Mouse (Mus musculus) MEL (cell line): ENCODE measurements around the gene Mansc1.

Experiments
- CHD2 ChIP-seq: IDR thresholded peaks from 2 replicates; pipeline ENCODE4 v1.6.1; 2011; ENCODE audit warnings: low read length, improper control_type of control experiment
- CTCF ChIP-seq, 3 experiments: IDR thresholded peaks in 2 of 3; conservative IDR thresholded peaks in 1 of 3; 2 replicates each; pipeline ENCODE4 v1.5.1; 2011 to 2012; ENCODE audit warnings: low read length in 3 of 3, low read depth in 2 of 3, mild to moderate bottlenecking in 2 of 3, improper control_type of control experiment in 1 of 3, inconsistent platforms in 1 of 3, mixed read lengths in 1 of 3, moderate library complexity in 1 of 3; ENCODE audit not compliant: control insufficient read depth in 1 of 3, insufficient read depth in 1 of 3, poor library complexity in 1 of 3, severe bottlenecking in 1 of 3
- EP300 ChIP-seq, 2 experiments: IDR thresholded peaks; 2 replicates each; pipeline ENCODE4 v1.6.1; 2011; ENCODE audit warnings: improper control_type of control experiment in 2 of 2, low read length in 2 of 2, low read depth in 1 of 2, mild to moderate bottlenecking in 1 of 2
- ETS1 ChIP-seq: IDR thresholded peaks from 2 replicates; pipeline ENCODE4 v1.6.1; 2012; ENCODE audit warnings: low read depth, mild to moderate bottlenecking, inconsistent platforms, low read length, improper control_type of control experiment, moderate library complexity
- POLR2A ChIP-seq, 2 experiments: IDR thresholded peaks; 2 replicates each; pipeline ENCODE4 v1.6.1; 2011 to 2012; ENCODE audit warnings: low read length in 2 of 2, mild to moderate bottlenecking in 2 of 2, control low read depth in 1 of 2, improper control_type of control experiment in 1 of 2, low read depth in 1 of 2, moderate library complexity in 1 of 2; ENCODE audit not compliant: control insufficient read depth in 1 of 2, insufficient read depth in 1 of 2, poor library complexity in 1 of 2
- RAD21 ChIP-seq: IDR thresholded peaks from 2 replicates; pipeline ENCODE4 v1.6.1; 2011; ENCODE audit warnings: mild to moderate bottlenecking, low read depth, low read length, improper control_type of control experiment
- RCOR1 ChIP-seq: IDR thresholded peaks from 2 replicates; pipeline ENCODE4 v1.6.1; 2012; ENCODE audit warnings: low read depth, mild to moderate bottlenecking, inconsistent platforms, low read length, improper control_type of control experiment
- ZKSCAN1 ChIP-seq: IDR thresholded peaks from 2 replicates; pipeline ENCODE4 v1.6.1; 2012; ENCODE audit warnings: low read depth, mild to moderate bottlenecking, inconsistent platforms, low read length, improper control_type of control experiment, moderate library complexity

- TF ChIP-seq CTCF (IDR thresholded peaks at IDR 0.05 in 2 of 3, conservative IDR thresholded peaks at IDR 0.05 in 1 of 3; ENCODE audit: control insufficient read depth in 1 of 3, insufficient read depth in 1 of 3, low read depth in 2 of 3, low read length in 3 of 3, poor library complexity in 1 of 3, severe bottlenecking in 1 of 3) (peak in 1 of 3 experiments; percentile 11; a peak in 1 of 6 replicates), ZKSCAN1 (no peak), EP300 (IDR thresholded peaks at IDR 0.05; ENCODE audit: low read depth in 1 of 2, low read length in 2 of 2) (no peak), RCOR1 (no peak), CHD2 (no peak), RAD21 (peak; percentile 2), POLR2A (IDR thresholded peaks at IDR 0.05; ENCODE audit: control insufficient read depth in 1 of 2, insufficient read depth in 1 of 2, low read depth in 1 of 2, low read length in 2 of 2, poor library complexity in 1 of 2) (no peak), ETS1 (no peak)
These were observed 11.0 kb upstream of the Mansc1 start for GRCm38 (mm10) chr6:134643296-134643695.
